8 mouse cellular contexts compared by ENCODE assay signal in genomic region chr6:65671451-65671850, GRCm38 (mm10). TPM values are rescaled to one million over a fixed set of nuclear protein-coding genes. Genes with fewer than 3 reads are reported as not detected.
DNase-seq lines count a peak whose midpoint lies in the region; ATAC-seq lines count a peak whose summit lies in the region.

TSS of gene Ndnf (plus strand) at chr6:65671590.

- H3K9me3 ChIP-seq in intestine, embryonic 16.5 days (ENCODE audit: control insufficient read depth, low read length), result no peaks in the 10 kb centered on the region
- no peaks in the 10 kb centered on the region for H3K9me3 ChIP-seq in limb, embryonic 11.5 days (ENCODE audit: control insufficient read depth, low read length)
- H3K9me3 ChIP-seq in midbrain, embryonic 11.5 days (ENCODE audit: control insufficient read depth, low read length), result no peaks in the 10 kb centered on the region

- DNase-seq in adrenal gland, adult 8-10 months, result peak; percentile 63
- DNase-seq in embryo, embryonic 10.5 days (ENCODE audit: low spot score), result peak; percentile 88
- peak; percentile 83 for DNase-seq in limb, embryonic 11.5 days (ENCODE audit: low spot score)
- DNase-seq in midbrain, embryonic 11.5 days (ENCODE audit: low spot score, missing footprints), result peak; percentile 98
- DNase-seq in skeletal muscle tissue, adult 2 months (ENCODE audit: low read depth, low spot score), result peak; percentile 37
- DNase-seq in adipocyte (ENCODE audit: low spot score), result no peak

- peak within 1 kb of the TSS; percentile 100 for H3K4me2 ChIP-seq in intestine, embryonic 16.5 days (ENCODE audit: low read depth, low read length)
- peak within 1 kb of the TSS; percentile 88 for H3K4me2 ChIP-seq in limb, embryonic 11.5 days (ENCODE audit: low read depth, severe bottlenecking)
- H3K4me2 ChIP-seq in midbrain, embryonic 11.5 days, result peak within 1 kb of the TSS; percentile 92

- H3K27me3 ChIP-seq in intestine, embryonic 16.5 days (replicated peaks; ENCODE audit: control insufficient read depth, insufficient read depth, low read length), result peaks cover 6% of the 10 kb centered on the region; the same call in 1 of the 2 replicates
- 0 out of 2 replicates have a peak, but pooled peaks cover 2% of the 10 kb centered on the region for H3K27me3 ChIP-seq in limb, embryonic 11.5 days (ENCODE audit: control insufficient read depth, insufficient read depth, low read length)
- no peaks in the 10 kb centered on the region for H3K27me3 ChIP-seq in midbrain, embryonic 11.5 days (ENCODE audit: control insufficient read depth, insufficient read depth, low read length)

- WGBS in intestine, embryonic 16.5 days, result 0% methylated on average over 33 of the region's 45 CpGs
- under 1% methylated on average over 26 of the region's 45 CpGs for WGBS in limb, embryonic 11.5 days
- WGBS in midbrain, embryonic 11.5 days, result under 1% methylated on average over 33 of the region's 45 CpGs

- peak; percentile 84 for ATAC-seq in granulocyte monocyte progenitor cell, adult 5-6 weeks (replicated peaks; ENCODE audit: poor library complexity, severe bottlenecking)
- peak; percentile 92 for ATAC-seq in intestine, embryonic 16.5 days
- peak; percentile 81 for ATAC-seq in limb, embryonic 11.5 days (ENCODE audit: insufficient number of reproducible peaks, low FRiP score, low TSS enrichment, low read depth)
- peak; percentile 95 for ATAC-seq in midbrain, embryonic 11.5 days (ENCODE audit: low FRiP score)

- H3K4me3 ChIP-seq in intestine, embryonic 16.5 days (ENCODE audit: low read length), result peak within 1 kb of the TSS; percentile 67
- peak within 1 kb of the TSS; percentile 58 for H3K4me3 ChIP-seq in limb, embryonic 11.5 days (ENCODE audit: low read depth, low read length)
- peak within 1 kb of the TSS; percentile 66 for H3K4me3 ChIP-seq in midbrain, embryonic 11.5 days (ENCODE audit: low read depth, low read length)

- no peaks in the 10 kb centered on the region for H3K36me3 ChIP-seq in intestine, embryonic 16.5 days (ENCODE audit: control insufficient read depth, insufficient read depth, low read length)
- no peaks in the 10 kb centered on the region for H3K36me3 ChIP-seq in limb, embryonic 11.5 days (ENCODE audit: control insufficient read depth, insufficient read depth, low read length)
- H3K36me3 ChIP-seq in midbrain, embryonic 11.5 days (ENCODE audit: control insufficient read depth, insufficient read depth, low read length), result no peaks in the 10 kb centered on the region

- peak within 1 kb of the TSS; percentile 66 for H3K9ac ChIP-seq in intestine, embryonic 16.5 days (ENCODE audit: low read depth, low read length)
- peak within 1 kb of the TSS; percentile 56 for H3K9ac ChIP-seq in limb, embryonic 11.5 days (ENCODE audit: low read length)
- peak within 1 kb of the TSS; percentile 80 for H3K9ac ChIP-seq in midbrain, embryonic 11.5 days (ENCODE audit: low read length)

- H3K4me1 ChIP-seq in intestine, embryonic 16.5 days (ENCODE audit: control insufficient read depth, insufficient read depth, low read length), result peaks cover 9% of the 10 kb centered on the region
- 0 out of 2 replicates have a peak, but pooled peaks cover 3% of the 10 kb centered on the region for H3K4me1 ChIP-seq in limb, embryonic 11.5 days (ENCODE audit: control insufficient read depth, insufficient read depth, low read length)
- no peaks in the 10 kb centered on the region; the same call in 1 of the 2 replicates for H3K4me1 ChIP-seq in midbrain, embryonic 11.5 days (ENCODE audit: control insufficient read depth, insufficient read depth, low read length)

- H3K27ac ChIP-seq in intestine, embryonic 16.5 days (ENCODE audit: low read length), result no peak within 1 kb of the TSS
- H3K27ac ChIP-seq in limb, embryonic 11.5 days (replicated peaks; ENCODE audit: low read depth, low read length), result peak within 1 kb of the TSS; percentile 42; the same call in 1 of the 2 replicates
- peak within 1 kb of the TSS; percentile 54; the same call in 1 of the 2 replicates for H3K27ac ChIP-seq in midbrain, embryonic 11.5 days (ENCODE audit: low read depth, low read length)

RNA-seq across cellular contexts. Expression of gene Ndnf, which starts in this region (rescaled TPM):
- 1 to 10 TPM in 3 of 4 experiments, under 1 TPM in 1; 0.45 to 2.8 (median 1.4) TPM for total RNA-seq in adrenal gland, adult 8-10 months (2022)
- total RNA-seq in granulocyte monocyte progenitor cell, adult 5-6 weeks (2014; fragmentation: Nextera tagmentation), result not detected in 2 replicates
- 0.05 TPM in 1 of 2 replicates, not detected in the other for total RNA-seq in granulocyte monocyte progenitor cell, adult 5-6 weeks (2017)
- 1.5 and 1.7 TPM in 2 replicates for polyA plus RNA-seq in intestine, embryonic 16.5 days (2015; fragmentation: Nextera tagmentation; extraction: Ambion mirVana)
- 8.7 and 11.3 TPM in 2 replicates for polyA plus RNA-seq in limb, embryonic 11.5 days (2014; fragmentation: Nextera tagmentation; extraction: Ambion mirVana)
- polyA plus RNA-seq in midbrain, embryonic 11.5 days (2014; fragmentation: Nextera tagmentation; extraction: Ambion mirVana), result 9.5 and 10.5 TPM in 2 replicates

Comparison
In these comparisons a context has a peak if more than half of its experiments do, and no peak if none do; other contexts are left out.
1. Peak in ATAC-seq in granulocyte monocyte progenitor cell, adult 5-6 weeks; RNA of the gene not detected or under 1 TPM.